Mouse (Mus musculus) forebrain, embryonic 15.5 days (tissue): ENCODE measurements around the gene Btbd11. TPM values are rescaled to one million over a fixed set of nuclear protein-coding genes. Genes with fewer than 3 reads are reported as not detected.

Experiments used
- ATAC-seq: fragments of 200-750 bp; cut with Nextera tagmentation; replicated peaks from 2 replicates; pipeline ENCODE4 v1.8.0; 2017; ENCODE audit warnings: mild to moderate bottlenecking, moderate TSS enrichment, moderate library complexity
- H3K27ac ChIP-seq: fragments of 300-500 bp; sonication (generic); replicated peaks from 2 replicates; pipeline ENCODE4 v1.5.1; 2015; ENCODE audit warnings: mild to moderate bottlenecking, inconsistent platforms
- H3K27me3 ChIP-seq: fragments of 300-500 bp; sonication (generic); 2 replicates; pipeline ENCODE4 v1.6.1; 2015; ENCODE audit warnings: inconsistent platforms
- H3K36me3 ChIP-seq: fragments of 300-500 bp; sonication (generic); 2 replicates; pipeline ENCODE4 v1.6.1; 2015; ENCODE audit warnings: mild to moderate bottlenecking, inconsistent platforms
- H3K4me1 ChIP-seq: fragments of 300-500 bp; sonication (generic); 2 replicates; pipeline ENCODE4 v1.6.1; 2015; ENCODE audit warnings: inconsistent platforms
- H3K4me2 ChIP-seq: fragments of 300-500 bp; sonication (generic); replicated peaks from 2 replicates; pipeline ENCODE4 v1.6.1; 2015; ENCODE audit warnings: mild to moderate bottlenecking, inconsistent platforms
- H3K4me3 ChIP-seq: fragments of 300-500 bp; sonication (generic); 2 replicates; pipeline ENCODE4 v1.5.1; 2015; ENCODE audit warnings: mild to moderate bottlenecking, inconsistent platforms
- H3K9ac ChIP-seq: fragments of 300-500 bp; sonication (generic); replicated peaks from 2 replicates; pipeline ENCODE4 v1.6.1; 2015; ENCODE audit warnings: mild to moderate bottlenecking, inconsistent platforms
- H3K9me3 ChIP-seq: fragments of 300-500 bp; sonication (generic); 2 replicates; pipeline ENCODE4 v1.6.1; 2016; ENCODE audit warnings: inconsistent platforms
- WGBS: fragments of 180-500 bp; shearing (Covaris S2); methylation state at CpG from one replicate; pipeline ENCODE4 v1.1.7; 2015; ENCODE audit warnings: mixed read lengths; 5-methylcytosine and 5-hydroxymethylcytosine counted together
- polyA plus RNA-seq: library from polyadenylated mRNA; unstranded; fragments of >200 nt; fragmentation: Nextera tagmentation; extraction: Ambion mirVana; gene quantifications from 2 replicates; pipeline ENCODE4 v1.2.1, GENCODE M21; 2015

Gene Btbd11
- polyA plus RNA-seq, 1 experiment from 2014 or later, result 12.8 TPM

- WGBS, result 89% methylated on average over 3 of the region's 3 CpGs
- Histone ChIP-seq H3K9me3 (no peaks in the 10 kb centered on the region), H3K4me1 (no peaks in the 10 kb centered on the region), H3K27me3 (no peaks in the 10 kb centered on the region), H3K27ac (no peak overlapping the region), H3K4me2 (no peak overlapping the region), H3K36me3 (no peaks in the 10 kb centered on the region), H3K4me3 (no peak overlapping the region), H3K9ac (no peak overlapping the region)
- no peak for ATAC-seq
Measured at GRCm38 (mm10) chr10:85437217-85437616, 50.6 kb downstream of the Btbd11 start.

- no peaks in the 10 kb centered on the region for H3K27me3 ChIP-seq
- WGBS, result 89% methylated on average over 3 of the region's 3 CpGs
Measured at GRCm38 (mm10) chr10:85443371-85443770, 56.8 kb downstream of the Btbd11 start.

GRCm38 (mm10) chr10:85445891-85446290 lies 59.3 kb downstream of the Btbd11 start:
- no peak overlapping the region for H3K9ac ChIP-seq
- no peaks in the 10 kb centered on the region for H3K4me1 ChIP-seq
- H3K4me2 ChIP-seq, result no peak overlapping the region
- H3K4me3 ChIP-seq, result no peak overlapping the region
- ATAC-seq, result no peak
- 95% methylated on average over 3 of the region's 3 CpGs for WGBS
- no peaks in the 10 kb centered on the region for H3K9me3 ChIP-seq
- no peaks in the 10 kb centered on the region for H3K36me3 ChIP-seq
- no peak overlapping the region for H3K27ac ChIP-seq
- no peaks in the 10 kb centered on the region for H3K27me3 ChIP-seq

More at GRCm38 (mm10) chr10:85443371-85443770, 56.8 kb downstream of the Btbd11 start:
- ATAC-seq, result no peak
- no peaks in the 10 kb centered on the region for H3K9me3 ChIP-seq
- no peak overlapping the region for H3K4me3 ChIP-seq
- H3K4me2 ChIP-seq, result no peak overlapping the region
- H3K36me3 ChIP-seq, result no peaks in the 10 kb centered on the region
- no peak overlapping the region for H3K9ac ChIP-seq
- H3K4me1 ChIP-seq, result no peaks in the 10 kb centered on the region
- H3K27ac ChIP-seq, result no peak overlapping the region

- Histone ChIP-seq H3K4me3 (no peak overlapping the region), H3K27ac (no peak overlapping the region), H3K4me1 (no peaks in the 10 kb centered on the region), H3K9me3 (no peaks in the 10 kb centered on the region), H3K27me3 (no peaks in the 10 kb centered on the region), H3K4me2 (no peak overlapping the region), H3K9ac (no peak overlapping the region), H3K36me3 (no peaks in the 10 kb centered on the region)
- 62% methylated on average over 1 of the region's 1 CpGs for WGBS
- no peak for ATAC-seq
Measured at GRCm38 (mm10) chr10:85446700-85447099, 60.1 kb downstream of the Btbd11 start.

- Histone ChIP-seq H3K36me3 (no peaks in the 10 kb centered on the region), H3K9me3 (no peaks in the 10 kb centered on the region), H3K27ac (no peak overlapping the region), H3K4me1 (no peaks in the 10 kb centered on the region), H3K4me3 (no peak overlapping the region), H3K9ac (no peak overlapping the region), H3K27me3 (no peaks in the 10 kb centered on the region), H3K4me2 (no peak overlapping the region)
- ATAC-seq, result no peak
- WGBS, result 85% methylated on average over 2 of the region's 2 CpGs
Measured at GRCm38 (mm10) chr10:85447869-85448268, 61.3 kb downstream of the Btbd11 start.

- 0 out of 2 replicates have a peak, but pooled peaks have one; percentile 49 for ATAC-seq
Measured at GRCm38 (mm10) chr10:85451629-85452368, 65.2 kb downstream of the Btbd11 start.

GRCm38 (mm10) chr10:85453221-85453775 lies 66.7 kb downstream of the Btbd11 start:
- H3K4me3 ChIP-seq, result no peak overlapping the region
- H3K9me3 ChIP-seq, result no peaks in the 10 kb centered on the region
- H3K36me3 ChIP-seq, result no peaks in the 10 kb centered on the region
- WGBS, result 81% methylated on average over 2 of the region's 2 CpGs
- ATAC-seq, result no peak
- H3K4me1 ChIP-seq, result peaks cover 1% of the 10 kb centered on the region; the same call in 1 of the 2 replicates
- no peaks in the 10 kb centered on the region for H3K27me3 ChIP-seq
- no peak overlapping the region for H3K27ac ChIP-seq
- no peak overlapping the region for H3K4me2 ChIP-seq
- H3K9ac ChIP-seq, result no peak overlapping the region

More at GRCm38 (mm10) chr10:85451629-85452368, 65.2 kb downstream of the Btbd11 start:
- 17% methylated on average over 8 of the region's 8 CpGs for WGBS
- no peaks in the 10 kb centered on the region for H3K4me1 ChIP-seq
- H3K27ac ChIP-seq, result no peak overlapping the region
- no peaks in the 10 kb centered on the region for H3K9me3 ChIP-seq
- H3K36me3 ChIP-seq, result no peaks in the 10 kb centered on the region
- H3K27me3 ChIP-seq, result no peaks in the 10 kb centered on the region
- H3K4me3 ChIP-seq, result no peak overlapping the region
- H3K4me2 ChIP-seq, result no peak overlapping the region
- no peak overlapping the region for H3K9ac ChIP-seq

- no peak for ATAC-seq
- WGBS, result 69% methylated on average over 4 of the region's 4 CpGs
- Histone ChIP-seq H3K27ac (no peak overlapping the region), H3K9me3 (no peaks in the 10 kb centered on the region), H3K4me2 (no peak overlapping the region), H3K9ac (no peak overlapping the region), H3K27me3 (no peaks in the 10 kb centered on the region), H3K36me3 (no peaks in the 10 kb centered on the region), H3K4me3 (no peak overlapping the region), H3K4me1 (peaks cover 11% of the 10 kb centered on the region)
Measured at GRCm38 (mm10) chr10:85455985-85456384, 69.4 kb downstream of the Btbd11 start.

GRCm38 (mm10) chr10:85458744-85459344 lies 72.2 kb downstream of the Btbd11 start:
- 41% methylated on average over 17 of the region's 17 CpGs for WGBS
- Histone ChIP-seq H3K4me2 (0 out of 2 replicates have a peak overlapping the region, but pooled peaks have one; percentile 6), H3K4me3 (no peak overlapping the region)

GRCm38 (mm10) chr10:85460736-85461135 lies 74.1 kb downstream of the Btbd11 start:
- H3K4me3 ChIP-seq, result no peak overlapping the region
- H3K9ac ChIP-seq, result no peak overlapping the region
- WGBS, result 93% methylated on average over 10 of the region's 10 CpGs
- no peaks in the 10 kb centered on the region for H3K9me3 ChIP-seq
- no peak overlapping the region for H3K27ac ChIP-seq
- no peaks in the 10 kb centered on the region for H3K36me3 ChIP-seq
- no peaks in the 10 kb centered on the region for H3K27me3 ChIP-seq
- peaks cover 30% of the 10 kb centered on the region for H3K4me1 ChIP-seq
- no peak for ATAC-seq
- no peak overlapping the region for H3K4me2 ChIP-seq

More at GRCm38 (mm10) chr10:85458744-85459344, 72.2 kb downstream of the Btbd11 start:
- H3K4me1 ChIP-seq, result peaks cover 13% of the 10 kb centered on the region
- no peak overlapping the region for H3K9ac ChIP-seq
- no peaks in the 10 kb centered on the region for H3K9me3 ChIP-seq
- ATAC-seq, result peak; percentile 57; the same call in 1 of the 2 replicates
- H3K27ac ChIP-seq, result peak overlapping the region; percentile 60
- H3K27me3 ChIP-seq, result no peaks in the 10 kb centered on the region
- no peaks in the 10 kb centered on the region for H3K36me3 ChIP-seq

- peaks cover 49% of the 10 kb centered on the region for H3K4me1 ChIP-seq
- H3K27me3 ChIP-seq, result no peaks in the 10 kb centered on the region
- no peak overlapping the region for H3K9ac ChIP-seq
- ATAC-seq, result peak; percentile 65
- H3K9me3 ChIP-seq, result no peaks in the 10 kb centered on the region
- H3K4me3 ChIP-seq, result no peak overlapping the region
- 25% methylated on average over 6 of the region's 6 CpGs for WGBS
- H3K27ac ChIP-seq, result 0 out of 2 replicates have a peak overlapping the region, but pooled peaks have one; percentile 16
- H3K4me2 ChIP-seq, result no peak overlapping the region
- no peaks in the 10 kb centered on the region for H3K36me3 ChIP-seq
Measured at GRCm38 (mm10) chr10:85464152-85464551, 77.5 kb downstream of the Btbd11 start.
